Mouse (Mus musculus) CD4-positive, CD25-positive, alpha-beta regulatory T cell, adult 4 months (primary cell): ENCODE measurements around the gene Ttc25. TPM values are rescaled to one million over a fixed set of nuclear protein-coding genes. Genes with fewer than 3 reads are reported as not detected.
"Not testable (repeated sequence)": the region's sequence is repeated elsewhere in the genome, so short reads cannot be mapped to it uniquely, and the experiment has no call there.

Experiments used
- ATAC-seq: one replicate; pipeline ENCODE4 v1.8.0; 2017
- polyA plus RNA-seq, 2 experiments: library from polyadenylated mRNA; unstranded; fragments of 100-300 nt; shearing (Covaris generic); gene quantifications; one replicate each; pipeline ENCODE4 v1.2.1; 2017

The Ttc25 gene
- polyA plus RNA-seq, 2 experiments from 2014 or later = 0.24 TPM; not detected in 1

DNA sequence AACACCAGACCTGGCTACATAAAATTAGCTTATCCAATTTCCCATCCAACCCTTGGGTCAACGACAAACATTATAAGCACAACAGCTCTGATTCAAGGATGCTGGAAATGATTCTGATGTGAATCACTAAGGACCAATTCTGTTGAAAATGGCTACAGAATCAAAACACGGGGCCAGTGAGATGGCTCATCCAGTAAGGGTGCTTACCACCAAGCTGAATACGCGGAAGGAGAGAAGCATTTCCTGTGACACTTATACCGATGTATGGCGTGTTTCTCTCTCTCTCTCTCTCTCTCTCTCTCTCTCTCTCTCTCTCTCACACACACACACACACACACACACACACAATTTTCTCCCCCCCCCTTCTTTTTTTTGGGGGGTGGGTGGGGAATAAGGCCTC is 61.7 kb downstream of the Ttc25 start:
- no peak for ATAC-seq

DNA sequence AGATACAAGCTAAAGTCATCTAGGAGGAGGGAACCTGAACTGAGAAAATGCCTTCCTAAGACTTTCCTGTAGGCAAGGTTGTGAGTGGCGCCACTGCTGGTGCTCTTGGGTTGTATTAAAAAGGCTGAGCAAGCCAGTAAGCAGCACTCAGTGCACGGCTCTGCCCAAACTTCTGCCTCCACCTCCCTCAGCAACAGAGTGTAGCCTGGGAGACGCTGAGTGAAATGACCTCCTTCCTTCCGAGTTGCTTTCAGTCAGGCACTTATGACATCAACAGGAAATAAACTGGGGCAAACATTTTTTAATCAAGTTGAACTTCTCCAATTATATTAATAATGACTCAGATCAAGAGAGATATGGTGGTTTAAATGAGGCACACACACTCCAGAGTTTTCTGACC is 63.4 kb downstream of the Ttc25 start:
- peak; percentile 88 for ATAC-seq

- ATAC-seq = no peak
Measured at GRCm38 (mm10) chr11:100609355-100609996, 64.1 kb downstream of the Ttc25 start.

- ATAC-seq = peak; percentile 47
Measured at GRCm38 (mm10) chr11:100609997-100610680, 64.7 kb downstream of the Ttc25 start.

GRCm38 (mm10) chr11:100611627-100612026 is 66.2 kb downstream of the Ttc25 start:
- ATAC-seq = no peak

DNA sequence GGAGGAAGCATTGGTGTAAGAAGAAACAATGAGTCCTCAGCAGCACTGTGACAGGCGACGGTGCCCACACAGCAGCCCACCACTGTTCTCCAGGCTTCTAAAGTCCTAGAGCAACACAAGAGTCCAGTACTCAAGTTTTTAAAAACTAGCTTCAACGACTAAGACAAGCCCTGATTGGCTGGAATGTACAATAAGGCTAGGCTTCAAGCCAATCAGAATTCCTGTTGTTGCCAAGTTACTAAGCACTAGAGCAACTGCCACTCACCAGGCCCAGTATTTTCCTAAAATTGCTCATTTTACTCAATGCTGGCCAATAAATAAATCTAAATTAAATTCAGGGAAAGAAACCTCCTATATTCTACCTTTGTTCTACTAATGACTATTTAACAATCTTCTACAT is 67.8 kb downstream of the Ttc25 start:
- no peak for ATAC-seq

GRCm38 (mm10) chr11:100616332-100616731 is 70.9 kb downstream of the Ttc25 start:
- ATAC-seq = no peak

GRCm38 (mm10) chr11:100616836-100617235 is 71.4 kb downstream of the Ttc25 start:
- ATAC-seq = not testable (repeated sequence)

DNA sequence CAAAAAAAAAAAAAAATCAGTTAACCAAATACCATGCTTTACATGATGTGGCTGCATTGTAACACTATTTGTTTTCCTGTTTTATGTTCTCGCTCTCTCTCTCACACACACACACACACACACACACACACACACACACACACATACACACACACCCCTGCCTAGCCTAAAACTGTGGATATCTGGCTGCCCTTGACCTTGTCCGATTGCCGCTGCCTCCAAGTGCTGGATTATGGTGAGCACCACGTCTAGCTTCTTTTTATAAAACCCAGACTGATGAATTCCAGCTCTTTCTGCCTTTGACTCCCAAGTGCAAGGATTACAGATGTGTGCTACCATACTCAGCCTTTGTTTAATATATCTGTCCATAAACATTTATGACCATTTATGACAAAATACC is 72.1 kb downstream of the Ttc25 start:
- no peak for ATAC-seq

DNA sequence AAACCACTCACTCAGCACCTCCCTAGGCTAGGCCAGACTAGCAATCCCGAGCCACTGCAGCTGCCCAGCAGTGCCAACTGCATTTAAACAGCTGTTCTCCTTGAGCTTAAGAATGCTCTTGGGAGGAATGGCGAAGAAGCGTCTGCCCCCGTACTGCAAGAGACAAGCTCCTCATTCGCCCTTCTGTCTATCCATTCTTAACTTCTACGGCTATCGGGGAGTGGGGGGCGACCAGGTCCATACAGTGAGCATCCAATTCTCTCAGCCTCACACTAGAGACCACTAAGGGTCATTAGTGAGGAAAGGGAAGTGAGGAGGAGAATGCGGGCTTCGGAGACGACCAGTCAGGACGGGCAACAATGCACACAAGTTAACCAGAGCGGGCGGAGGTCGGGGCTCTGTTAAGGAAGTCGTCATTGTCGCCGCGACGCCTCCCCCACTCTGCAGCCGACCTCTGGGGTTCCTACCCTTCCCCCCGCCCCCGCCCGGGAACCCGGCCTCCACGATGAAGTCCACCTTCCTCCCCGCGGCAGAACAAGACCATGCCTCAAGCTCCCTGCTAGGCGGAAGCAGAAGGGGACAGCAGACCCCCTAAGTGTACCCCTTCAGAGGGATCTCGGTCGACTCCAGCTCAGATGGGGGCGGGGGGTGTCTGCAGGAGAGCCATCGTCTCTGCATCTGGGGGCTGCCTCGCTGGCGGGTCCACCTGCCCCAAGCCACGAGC is 73.5 kb downstream of the Ttc25 start, which contains the start of gene Nkiras2:
Nkiras2 (plus strand) TSS at position 484 of the 724 bp plus-strand sequence.
- ATAC-seq = peak; percentile 48

DNA sequence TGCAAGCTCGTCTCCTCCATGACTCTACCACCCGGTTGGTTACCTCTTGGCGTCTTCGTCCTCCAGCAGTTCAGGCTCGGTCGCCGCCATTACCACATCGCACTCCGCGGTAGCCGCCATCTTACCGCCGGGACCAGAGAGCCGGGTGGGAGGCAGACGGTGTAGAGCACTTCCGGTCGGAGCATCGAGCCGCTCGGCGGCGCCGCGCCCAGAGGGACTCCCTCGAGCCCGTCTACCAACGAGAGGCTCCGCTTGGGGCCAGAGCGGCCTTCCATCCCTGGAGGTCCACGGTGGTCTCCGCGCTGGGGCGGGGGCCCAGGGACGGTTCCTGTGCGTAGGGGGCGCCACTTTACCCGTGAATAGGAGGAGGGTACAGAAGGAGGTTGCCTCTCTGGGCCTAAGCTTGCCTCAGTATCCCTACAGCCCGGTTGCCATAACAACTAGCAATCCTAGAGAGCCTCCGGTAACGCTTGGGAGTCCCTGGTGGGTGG is 74.1 kb downstream of the Ttc25 start:
- peak; percentile 83 for ATAC-seq

GRCm38 (mm10) chr11:100619982-100620381 is 74.6 kb downstream of the Ttc25 start, which contains the start of gene Dnajc7:
Gene Dnajc7, minus strand, starts transcription at chr11:100620168.
- ATAC-seq = peak; percentile 15

Other genes starting within 250 kb of the Ttc25 start
- gene Eif1, start 225.7 kb upstream of the Ttc25 start, polyA plus RNA-seq = 1,000 to 10,000 TPM; 1,870 to 3,129 TPM
- gene Gast, start 211.2 kb upstream of the Ttc25 start, polyA plus RNA-seq = not detected
- gene Hap1, start 189.5 kb upstream of the Ttc25 start, polyA plus RNA-seq = under 1 TPM in 1 of 2 experiments, not detected in 1; 0.50 TPM
- gene Jup, start 147.8 kb upstream of the Ttc25 start, polyA plus RNA-seq = 1 to 10 TPM in 1 of 2 experiments, under 1 TPM in 1; 0.32 to 1.9 TPM
- gene P3h4, start 130.8 kb upstream of the Ttc25 start, polyA plus RNA-seq = not detected
- gene Fkbp10, start 129.9 kb upstream of the Ttc25 start, polyA plus RNA-seq = not detected
- gene Nt5c3b, start 103.8 kb upstream of the Ttc25 start, polyA plus RNA-seq = 100 to 1,000 TPM; 126 to 156 TPM
- gene Klhl10, start 103.7 kb upstream of the Ttc25 start, polyA plus RNA-seq = under 1 TPM; 0.16 to 0.65 TPM
- gene Klhl11, start 72.9 kb upstream of the Ttc25 start, polyA plus RNA-seq = 1 to 10 TPM; 2.2 to 3.0 TPM
- 100 to 1,000 TPM; 102 to 153 TPM for gene Acly, start 17.6 kb upstream of the Ttc25 start, polyA plus RNA-seq
- gene Cnp, start 29.3 kb downstream of the Ttc25 start, polyA plus RNA-seq = 100 to 1,000 TPM; 185 to 348 TPM
- 10 to 100 TPM; 27.1 to 30.3 TPM for gene Nkiras2, start 73.6 kb downstream of the Ttc25 start, polyA plus RNA-seq
- gene Dnajc7, start 74.6 kb downstream of the Ttc25 start, polyA plus RNA-seq = 100 to 1,000 TPM; 426 to 510 TPM
- under 1 TPM in 1 of 2 experiments, not detected in 1; 0.23 TPM for gene Zfp385c, start 146.8 kb downstream of the Ttc25 start, polyA plus RNA-seq
- 10 to 100 TPM; 31.6 to 60.3 TPM for gene Dhx58, start 158.7 kb downstream of the Ttc25 start, polyA plus RNA-seq
- 10 to 100 TPM; 11.1 to 13.2 TPM for gene Kat2a, start 166.9 kb downstream of the Ttc25 start, polyA plus RNA-seq
- gene Hspb9, start 168.2 kb downstream of the Ttc25 start, polyA plus RNA-seq = 1 to 10 TPM in 1 of 2 experiments, not detected in 1; 1.0 TPM
- 10 to 100 TPM; 21.2 to 35.8 TPM for gene Rab5c, start 192.6 kb downstream of the Ttc25 start, polyA plus RNA-seq
- not detected for gene Kcnh4, start 214.3 kb downstream of the Ttc25 start, polyA plus RNA-seq
- not detected for gene Hcrt, start 217.3 kb downstream of the Ttc25 start, polyA plus RNA-seq
- 1 to 10 TPM; 2.7 to 3.1 TPM for gene Ghdc, start 225.3 kb downstream of the Ttc25 start, polyA plus RNA-seq